Mouse (Mus musculus) liver, embryonic 14.5 days (tissue): ENCODE measurements around the gene Mpp3.

Source experiments
- CTCF ChIP-seq: IDR thresholded peaks from 2 replicates; pipeline ENCODE4 v1.5.1; 2016; ENCODE audit warnings: antibody characterized with exemption, low read depth, control low read depth
- EP300 ChIP-seq: IDR thresholded peaks from 2 replicates; pipeline ENCODE4 v1.6.1; 2016; ENCODE audit warnings: antibody characterized with exemption, low read depth

- no peak for TF ChIP-seq CTCF
- TF ChIP-seq EP300, result no peak
Observed at GRCm38 (mm10) chr11:102051541-102051940, 23.3 kb upstream of the Mpp3 start.
